Comparison of ENCODE assay signal across 8 mouse cellular contexts in genomic region chr19:21799410-21800373, GRCm38 (mm10). TPM values are rescaled to one million over a fixed set of nuclear protein-coding genes. Genes with fewer than 3 reads are reported as not detected.
A peak's percentile ranks its signal among the peaks of the same experiment; 100 is the strongest.
DNase-seq lines count a peak whose midpoint lies in the region; ATAC-seq and TF ChIP-seq lines count a peak whose summit lies in the region.

No protein-coding gene starts in this region.

- H3K36me3 ChIP-seq in kidney, postnatal 0 days (ENCODE audit: insufficient read depth, low read length) = peaks cover 51% of the 10 kb centered on the region
- peaks cover 93% of the 10 kb centered on the region for H3K36me3 ChIP-seq in embryonic facial prominence, embryonic 14.5 days (ENCODE audit: control insufficient read depth, insufficient read depth, low read length)
- peaks cover 78% of the 10 kb centered on the region for H3K36me3 ChIP-seq in limb, embryonic 13.5 days
- peaks cover 41% of the 10 kb centered on the region for H3K36me3 ChIP-seq in neural tube, embryonic 14.5 days (ENCODE audit: control insufficient read depth, insufficient read depth, low read length)

- no peak for DNase-seq in kidney, postnatal 0 days (ENCODE audit: low spot score)
- DNase-seq in kidney, postnatal 25 days = no peak
- DNase-seq in embryonic facial prominence, embryonic 14.5 days (ENCODE audit: low spot score) = peak; percentile 87
- DNase-seq in layer of hippocampus, adult 18-20 months (ENCODE audit: low spot score in 2 of 2) = no peak
- DNase-seq in layer of hippocampus, adult 9-10 months (ENCODE audit: low spot score) = no peak
- DNase-seq in adrenal gland, adult 8-10 months = no peak

- no peak overlapping the region for H3K4me3 ChIP-seq in kidney, postnatal 0 days (replicated peaks; ENCODE audit: low read depth, low read length)
- no peak overlapping the region for H3K4me3 ChIP-seq in embryonic facial prominence, embryonic 14.5 days (ENCODE audit: low read depth, low read length)
- H3K4me3 ChIP-seq in limb, embryonic 13.5 days = no peak overlapping the region
- H3K4me3 ChIP-seq in neural tube, embryonic 14.5 days (ENCODE audit: low read depth, low read length) = no peak overlapping the region

- no peaks in the 10 kb centered on the region for H3K9me3 ChIP-seq in kidney, postnatal 0 days (replicated peaks; ENCODE audit: low read length)
- H3K9me3 ChIP-seq in embryonic facial prominence, embryonic 14.5 days (ENCODE audit: control insufficient read depth, low read length) = no peaks in the 10 kb centered on the region
- no peaks in the 10 kb centered on the region for H3K9me3 ChIP-seq in limb, embryonic 13.5 days
- H3K9me3 ChIP-seq in neural tube, embryonic 14.5 days (ENCODE audit: control insufficient read depth, low read length) = no peaks in the 10 kb centered on the region

- TF ChIP-seq CTCF in kidney, postnatal 0 days (IDR thresholded peaks at IDR 0.05; ENCODE audit: low read depth) = 0 out of 2 replicates have a peak, but pooled peaks have one; percentile 6

- no peak overlapping the region for H3K9ac ChIP-seq in kidney, postnatal 0 days (ENCODE audit: low read depth, low read length)
- H3K9ac ChIP-seq in embryonic facial prominence, embryonic 14.5 days (ENCODE audit: low read depth, low read length) = no peak overlapping the region
- no peak overlapping the region for H3K9ac ChIP-seq in limb, embryonic 13.5 days
- no peak overlapping the region for H3K9ac ChIP-seq in neural tube, embryonic 14.5 days (replicated peaks; ENCODE audit: low read depth, low read length)

- no peaks in the 10 kb centered on the region; the same call in 1 of the 2 replicates for H3K4me1 ChIP-seq in kidney, postnatal 0 days (replicated peaks; ENCODE audit: insufficient read depth, low read length)
- peaks cover 22% of the 10 kb centered on the region for H3K4me1 ChIP-seq in embryonic facial prominence, embryonic 14.5 days (ENCODE audit: control insufficient read depth, insufficient read depth, low read length)
- H3K4me1 ChIP-seq in limb, embryonic 13.5 days = peaks cover 15% of the 10 kb centered on the region
- H3K4me1 ChIP-seq in neural tube, embryonic 14.5 days (ENCODE audit: control insufficient read depth, insufficient read depth, low read length) = 0 out of 2 replicates have a peak, but pooled peaks cover 2% of the 10 kb centered on the region

- 69% methylated on average over 13 of the region's 13 CpGs for WGBS in kidney, postnatal 0 days
- WGBS in embryonic facial prominence, embryonic 14.5 days = 60% methylated on average over 13 of the region's 13 CpGs
- 73% methylated on average over 13 of the region's 13 CpGs for WGBS in limb, embryonic 13.5 days
- WGBS in neural tube, embryonic 14.5 days = 59% methylated on average over 13 of the region's 13 CpGs

- no peaks in the 10 kb centered on the region for H3K27me3 ChIP-seq in kidney, postnatal 0 days (ENCODE audit: insufficient read depth, low read length)
- H3K27me3 ChIP-seq in embryonic facial prominence, embryonic 14.5 days (replicated peaks; ENCODE audit: control insufficient read depth, insufficient read depth, low read length) = no peaks in the 10 kb centered on the region
- H3K27me3 ChIP-seq in limb, embryonic 13.5 days = no peaks in the 10 kb centered on the region
- no peaks in the 10 kb centered on the region for H3K27me3 ChIP-seq in neural tube, embryonic 14.5 days (ENCODE audit: control insufficient read depth, insufficient read depth, low read length)

- ATAC-seq in kidney, postnatal 0 days (replicated peaks; ENCODE audit: low FRiP score, low read depth) = no peak
- ATAC-seq in embryonic facial prominence, embryonic 14.5 days (ENCODE audit: low read depth) = peak; percentile 75
- ATAC-seq in limb, embryonic 13.5 days (ENCODE audit: low FRiP score, low read depth) = peak; percentile 52; the same call in 1 of the 2 replicates
- ATAC-seq in neural tube, embryonic 14.5 days (ENCODE audit: low read depth) = 0 out of 2 replicates have a peak, but pooled peaks have one; percentile 22

- 0 out of 2 replicates have a peak overlapping the region, but pooled peaks have one; percentile 2 for H3K27ac ChIP-seq in kidney, postnatal 0 days
- peak overlapping the region; percentile 69 for H3K27ac ChIP-seq in embryonic facial prominence, embryonic 14.5 days (replicated peaks; ENCODE audit: low read depth, low read length)
- H3K27ac ChIP-seq in limb, embryonic 13.5 days = peak overlapping the region; percentile 33; the same call in 1 of the 2 replicates
- peak overlapping the region; percentile 39 for H3K27ac ChIP-seq in neural tube, embryonic 14.5 days (ENCODE audit: low read depth, low read length)

- no peak overlapping the region for H3K4me2 ChIP-seq in kidney, postnatal 0 days (ENCODE audit: low read length)
- no peak overlapping the region for H3K4me2 ChIP-seq in embryonic facial prominence, embryonic 14.5 days (ENCODE audit: low read depth, low read length)
- H3K4me2 ChIP-seq in limb, embryonic 13.5 days (replicated peaks) = no peak overlapping the region
- H3K4me2 ChIP-seq in neural tube, embryonic 14.5 days (ENCODE audit: low read depth, low read length) = no peak overlapping the region

RNA-seq across cellular contexts. Expression of gene Cemip2, which starts 21.6 kb away (rescaled TPM):
- 14.1 and 16.3 TPM in 2 replicates for polyA plus RNA-seq in kidney, postnatal 0 days (2015; fragmentation: Nextera tagmentation; extraction: Ambion mirVana)
- polyA plus RNA-seq in embryonic facial prominence, embryonic 14.5 days (2014; fragmentation: Nextera tagmentation; extraction: Ambion mirVana) = 33.8 and 34.7 TPM in 2 replicates
- 36.9 and 39.0 TPM in 2 replicates for polyA plus RNA-seq in limb, embryonic 13.5 days (2015; fragmentation: Nextera tagmentation; extraction: Ambion mirVana)
- polyA plus RNA-seq in neural tube, embryonic 14.5 days (2014; fragmentation: Nextera tagmentation; extraction: Ambion mirVana) = 21.1 and 31.0 TPM in 2 replicates
- total RNA-seq in layer of hippocampus, adult 18-20 months (2021) = 10 to 100 TPM; 10.3 to 11.0 TPM
- total RNA-seq in adrenal gland, adult 8-10 months (2022) = 10 to 100 TPM; 22.6 to 27.4 (median 23.2) TPM

Comparison
In these comparisons a context has a peak if more than half of its experiments do, and no peak if none do; other contexts are left out.
1. H3K27ac ChIP-seq: peak in every context shown above with its lines; median percentile 69 in embryonic facial prominence, embryonic 14.5 days; 39 in neural tube, embryonic 14.5 days; 33 in limb, embryonic 13.5 days; 2 in kidney, postnatal 0 days.